Mouse (Mus musculus): ENCODE measurements at regions not wholly inside any gene's neighbourhood (a gene's known extent, or its start where the extent isn't known, plus 50 kb on each side); places are given as distances from the start of the nearest gene placed in this dataset.
"Not testable (repeated sequence)": the region's sequence is repeated elsewhere in the genome, so short reads cannot be mapped to it uniquely, and the experiment has no call there.

DNA sequence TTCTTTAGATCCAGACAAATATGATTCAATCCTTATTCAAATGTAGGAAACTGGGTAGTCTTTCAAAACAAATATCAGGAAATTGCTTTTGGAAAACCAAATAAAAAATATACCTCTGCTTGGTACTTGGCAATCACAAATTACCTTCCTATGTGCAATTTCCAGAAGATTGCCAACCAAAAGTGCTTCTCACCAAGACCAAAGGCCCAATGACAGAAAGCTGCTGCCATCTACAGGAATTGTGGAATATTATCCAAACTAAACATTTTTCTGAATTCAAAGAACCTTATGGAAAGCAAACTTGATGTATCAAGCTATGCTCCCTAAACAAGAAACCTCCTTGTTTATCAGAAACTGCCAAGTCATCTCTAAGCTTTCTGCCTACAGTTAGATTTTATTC, 169.1 kb upstream of the Hsf2 start:
- Histone ChIP-seq H3K9me3 (ENCODE audit: control insufficient read depth, low read length) (no peaks in the 10 kb centered on the region), H3K4me2 (ENCODE audit: low read length) (no peak overlapping the region), H3K4me3 (replicated peaks; ENCODE audit: low read length) (no peak overlapping the region), H3K9ac (replicated peaks; ENCODE audit: low read depth, low read length) (no peak overlapping the region), H3K27me3 (replicated peaks; ENCODE audit: control insufficient read depth, insufficient read depth, low read length) (no peaks in the 10 kb centered on the region), H3K4me1 (replicated peaks; ENCODE audit: control insufficient read depth, insufficient read depth, low read length) (no peaks in the 10 kb centered on the region), H3K27ac (ENCODE audit: low read length) (no peak overlapping the region), H3K36me3 (ENCODE audit: control insufficient read depth, insufficient read depth) (no peaks in the 10 kb centered on the region)
- ATAC-seq, result no peak

DNA sequence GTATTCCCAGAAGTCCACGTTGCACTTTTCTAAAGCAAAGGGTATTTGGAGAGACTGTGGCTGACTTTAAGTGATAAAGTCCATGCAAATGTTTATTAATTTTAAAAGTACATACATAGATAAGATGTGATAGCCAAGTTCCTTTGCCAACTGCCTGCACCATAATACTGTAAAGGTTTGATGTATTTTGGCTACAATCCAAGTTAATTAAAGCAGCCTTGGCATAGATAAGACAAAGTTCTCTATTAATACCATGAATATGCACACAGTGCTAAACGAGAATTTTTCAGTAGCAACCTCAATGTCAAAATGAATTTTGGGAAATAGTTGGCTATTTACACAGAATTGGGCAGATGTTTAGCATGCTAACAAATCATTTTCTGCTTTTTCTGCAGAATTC, 167.0 kb upstream of the Hsf2 start:
- Histone ChIP-seq H3K27me3 (replicated peaks; ENCODE audit: control insufficient read depth, insufficient read depth, low read length) (no peaks in the 10 kb centered on the region), H3K36me3 (ENCODE audit: control insufficient read depth, insufficient read depth) (no peaks in the 10 kb centered on the region), H3K9me3 (ENCODE audit: control insufficient read depth, low read length) (no peaks in the 10 kb centered on the region), H3K9ac (replicated peaks; ENCODE audit: low read depth, low read length) (no peak overlapping the region), H3K4me1 (replicated peaks; ENCODE audit: control insufficient read depth, insufficient read depth, low read length) (0 out of 2 replicates have a peak, but pooled peaks cover 2% of the 10 kb centered on the region), H3K4me2 (ENCODE audit: low read length) (no peak overlapping the region), H3K27ac (ENCODE audit: low read length) (no peak overlapping the region), H3K4me3 (replicated peaks; ENCODE audit: low read length) (no peak overlapping the region)
- 31% methylated on average over 2 of the region's 2 CpGs for WGBS
- ATAC-seq, result 0 out of 2 replicates have a peak, but pooled peaks have one; percentile 35

DNA sequence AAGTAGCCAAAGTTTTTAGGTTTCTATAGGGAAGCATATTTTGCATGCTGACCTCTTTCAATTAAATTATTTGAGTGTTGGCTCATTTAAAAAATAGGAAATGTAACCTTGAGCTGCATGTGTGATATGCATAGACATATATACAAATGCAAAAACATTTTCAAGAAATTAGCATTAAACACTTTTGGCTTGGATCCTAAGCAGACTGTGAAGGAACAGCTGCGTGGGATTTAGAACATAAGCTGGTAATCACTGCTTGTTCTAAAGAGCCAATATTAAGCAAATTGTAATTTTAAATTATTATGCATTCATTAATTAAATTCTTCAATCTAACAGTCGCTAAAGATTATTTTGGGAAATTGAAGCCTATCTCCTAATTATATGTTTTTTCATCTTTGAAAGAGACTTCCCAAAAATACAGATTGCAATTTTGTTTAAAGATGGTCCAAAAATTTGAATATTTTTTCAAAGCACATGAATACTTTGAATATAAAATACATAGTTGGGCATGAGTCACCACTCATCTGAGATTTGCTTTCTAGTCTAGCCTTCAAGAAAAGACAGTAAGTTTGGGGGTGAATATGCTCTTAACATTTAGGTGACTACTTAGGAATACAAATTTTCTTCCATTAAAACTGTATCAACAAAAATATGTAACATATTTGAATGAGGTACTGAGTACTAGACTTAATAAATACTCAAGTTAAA, 163.3 kb upstream of the Hsf2 start:
- WGBS, result 27% methylated on average over 2 of the region's 2 CpGs
- peak; percentile 82 for ATAC-seq
- no peak overlapping the region for H3K9ac ChIP-seq (replicated peaks; ENCODE audit: low read depth, low read length)

DNA sequence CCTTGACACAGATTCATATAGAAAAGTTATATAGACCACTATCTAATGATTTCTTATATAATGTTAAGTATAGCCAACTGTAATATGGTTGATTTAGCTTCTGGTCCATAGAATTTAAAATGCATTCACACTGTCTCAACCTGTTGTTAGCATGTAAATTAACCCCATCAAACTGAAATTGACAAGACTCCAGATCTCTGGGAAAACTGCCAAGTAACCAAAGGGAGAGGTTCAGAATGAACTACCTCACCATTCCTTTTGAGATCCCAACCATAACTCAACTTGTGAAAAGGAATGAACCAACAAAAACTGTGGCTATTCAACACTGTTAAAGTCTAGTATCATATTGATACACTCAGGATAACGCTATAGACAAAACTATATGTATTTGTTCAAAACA, 162.0 kb upstream of the Hsf2 start:
- Histone ChIP-seq H3K9ac (replicated peaks; ENCODE audit: low read depth, low read length) (no peak overlapping the region), H3K9me3 (ENCODE audit: control insufficient read depth, low read length) (no peaks in the 10 kb centered on the region), H3K36me3 (ENCODE audit: control insufficient read depth, insufficient read depth) (no peaks in the 10 kb centered on the region), H3K27me3 (replicated peaks; ENCODE audit: control insufficient read depth, insufficient read depth, low read length) (no peaks in the 10 kb centered on the region), H3K4me3 (replicated peaks; ENCODE audit: low read length) (no peak overlapping the region), H3K4me1 (replicated peaks; ENCODE audit: control insufficient read depth, insufficient read depth, low read length) (0 out of 2 replicates have a peak, but pooled peaks cover 2% of the 10 kb centered on the region), H3K27ac (ENCODE audit: low read length) (no peak overlapping the region), H3K4me2 (ENCODE audit: low read length) (no peak overlapping the region)
- WGBS, result 54% methylated on average over 1 of the region's 1 CpGs
- no peak for ATAC-seq

More for the DNA sequence above, 163.3 kb upstream of the Hsf2 start:
- Histone ChIP-seq H3K4me3 (replicated peaks; ENCODE audit: low read length) (no peak overlapping the region), H3K27ac (ENCODE audit: low read length) (no peak overlapping the region), H3K9me3 (ENCODE audit: control insufficient read depth, low read length) (no peaks in the 10 kb centered on the region), H3K36me3 (ENCODE audit: control insufficient read depth, insufficient read depth) (no peaks in the 10 kb centered on the region), H3K27me3 (replicated peaks; ENCODE audit: control insufficient read depth, insufficient read depth, low read length) (no peaks in the 10 kb centered on the region), H3K4me1 (replicated peaks; ENCODE audit: control insufficient read depth, insufficient read depth, low read length) (0 out of 2 replicates have a peak, but pooled peaks cover 2% of the 10 kb centered on the region), H3K4me2 (ENCODE audit: low read length) (no peak overlapping the region)

DNA sequence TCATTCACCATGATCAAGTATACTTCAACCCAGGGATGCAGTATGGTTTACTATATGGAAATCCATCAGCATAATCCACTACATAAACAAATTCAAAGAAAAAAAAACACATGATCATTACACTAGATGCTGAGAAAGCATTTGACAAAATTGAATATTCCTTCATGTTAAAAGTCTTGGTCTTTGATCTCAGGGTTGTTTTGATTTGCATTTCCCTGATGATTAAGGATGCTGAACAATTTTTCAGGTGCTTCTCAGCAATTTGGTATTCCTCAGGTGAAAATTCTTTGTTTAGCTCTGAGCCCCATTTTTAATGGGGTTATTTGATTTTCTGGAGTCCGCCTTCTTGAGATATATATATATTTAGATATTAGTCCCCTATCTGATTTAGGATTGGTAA, 123.4 kb upstream of the Hsf2 start:
- 97% methylated on average over 1 of the region's 1 CpGs for WGBS
- H3K27ac ChIP-seq (ENCODE audit: low read length); H3K4me2 ChIP-seq (ENCODE audit: low read length); ATAC-seq; H3K9me3 ChIP-seq (ENCODE audit: control insufficient read depth, low read length); H3K4me3 ChIP-seq (replicated peaks; ENCODE audit: low read length); H3K4me1 ChIP-seq (replicated peaks; ENCODE audit: control insufficient read depth, insufficient read depth, low read length); H3K9ac ChIP-seq (replicated peaks; ENCODE audit: low read depth, low read length); H3K27me3 ChIP-seq (replicated peaks; ENCODE audit: control insufficient read depth, insufficient read depth, low read length); H3K36me3 ChIP-seq (ENCODE audit: control insufficient read depth, insufficient read depth): not testable (repeated sequence)

Measured in forebrain, embryonic 16.5 days (tissue).